Mouse (Mus musculus): ENCODE results near the gene Defa17. TPM values are rescaled to one million over a fixed set of nuclear protein-coding genes. Genes with fewer than 3 reads are reported as not detected.
"Not testable (repeated sequence)": the region's sequence is repeated elsewhere in the genome, so short reads cannot be mapped to it uniquely, and the experiment has no call there.

The Defa17 gene
- not detected for total RNA-seq (2021)

DNA sequence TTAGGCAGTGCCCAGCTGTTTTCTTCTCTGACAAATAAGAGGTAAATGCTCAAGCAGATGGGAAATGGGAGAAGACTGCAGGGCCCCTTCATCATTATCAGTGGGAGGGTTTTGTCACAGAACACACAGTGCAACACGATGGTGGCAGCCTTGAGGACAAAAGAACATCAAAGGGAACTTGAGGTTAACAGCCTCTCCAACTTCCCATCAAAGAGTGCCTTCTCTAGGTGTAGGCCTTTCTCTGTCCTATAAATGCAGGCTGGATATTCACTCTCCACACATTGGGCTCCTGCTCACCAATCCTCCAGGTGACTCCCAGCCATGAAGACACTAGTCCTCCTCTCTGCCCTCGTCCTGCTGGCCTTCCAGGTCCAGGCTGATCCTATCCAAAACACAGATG is at the start of gene Defa17:
TSS of gene Defa17 (plus strand) at position 301 of the 400 bp plus-strand sequence.
- DNase-seq; intact Hi-C loops (cut with DNase I): not testable (repeated sequence)

DNA sequence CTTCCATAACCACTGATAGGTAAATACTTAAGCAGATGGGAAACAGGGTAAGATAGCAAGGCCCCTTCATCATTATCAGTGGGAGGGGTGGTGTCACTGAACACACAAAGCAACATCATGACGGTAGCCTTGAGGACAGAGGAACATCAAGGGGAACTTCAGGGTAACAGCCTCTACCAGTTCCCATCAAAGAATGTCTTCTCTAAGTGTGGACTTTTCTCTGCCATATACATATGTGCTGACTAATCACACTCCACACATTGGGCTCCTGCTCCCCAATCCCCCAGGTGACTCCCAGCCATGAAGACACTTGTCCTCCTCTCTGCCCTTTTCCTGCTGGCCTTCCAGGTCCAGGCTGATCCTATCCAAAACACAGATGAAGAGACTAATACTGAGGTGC is 37.7 kb upstream of the Defa17 start, which contains the start of gene Defa26:
TSS of gene Defa26 (plus strand) at position 301 of the 400 bp plus-strand sequence.
- DNase-seq; intact Hi-C loops (cut with DNase I): not testable (repeated sequence)

DNA sequence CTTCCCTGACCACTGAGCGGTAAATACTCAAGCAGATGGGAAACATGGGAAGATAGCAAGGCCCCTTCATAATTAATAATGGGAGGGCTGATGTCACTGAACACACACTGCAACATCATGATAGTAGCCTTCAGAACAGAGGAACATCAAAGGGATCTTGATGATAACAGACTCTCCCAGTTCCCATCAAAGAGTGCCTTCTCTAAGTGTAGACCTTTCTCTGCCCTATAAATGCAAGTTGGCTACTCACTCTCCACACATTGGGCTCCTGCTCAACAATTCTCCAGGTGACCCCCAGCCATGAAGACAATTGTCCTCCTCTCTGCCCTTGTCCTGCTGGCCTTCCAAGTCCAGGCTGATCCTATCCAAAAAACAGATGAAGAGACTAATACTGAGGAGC is 9.9 kb downstream of the Defa17 start, which contains the start of gene Defa34:
TSS of gene Defa34 (plus strand) at position 301 of the 400 bp plus-strand sequence.
- DNase-seq; intact Hi-C loops (cut with DNase I): not testable (repeated sequence)

DNA sequence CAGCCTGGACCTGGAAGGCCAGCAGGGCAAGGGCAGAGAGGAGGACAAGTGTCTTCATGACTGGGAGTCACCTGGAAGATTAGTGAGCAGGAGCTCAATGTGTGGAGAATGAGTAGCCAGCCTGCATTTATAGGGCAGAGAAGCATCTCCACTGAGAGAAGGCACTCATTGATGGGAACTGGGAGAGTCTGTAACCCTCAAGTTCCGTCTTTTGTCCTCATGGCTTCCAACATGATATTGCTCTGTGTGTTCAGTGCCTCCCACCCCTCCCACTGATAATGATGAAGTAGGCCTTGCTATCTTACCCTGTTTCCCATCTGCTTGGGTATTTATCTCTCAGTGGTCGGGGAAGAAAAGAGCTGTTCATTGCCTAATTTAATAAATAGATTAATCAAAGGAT is 48.0 kb downstream of the Defa17 start, which contains the start of gene AY761184:
TSS of gene AY761184 (minus strand) at position 101 of the 400 bp plus-strand sequence.
- intact Hi-C loops (cut with DNase I): not testable (repeated sequence)

More for the DNA sequence above, 48.0 kb downstream of the Defa17 start, which contains the start of gene AY761184:
- DNase-seq: not testable (repeated sequence)

Other genes starting within 250 kb of the Defa17 start
- not detected for gene Defa36, start 228.4 kb upstream of the Defa17 start, total RNA-seq (2021)
- not detected for gene Gm7849, start 199.2 kb upstream of the Defa17 start, total RNA-seq (2021)
- gene Defa20, start 146.5 kb upstream of the Defa17 start, total RNA-seq (2021): not detected
- not detected for gene Defa32, start 126.7 kb upstream of the Defa17 start, total RNA-seq (2021)
- gene Defa37, start 90.4 kb upstream of the Defa17 start, total RNA-seq (2021): not detected
- gene Defa28, start 72.8 kb upstream of the Defa17 start, total RNA-seq (2021): not detected
- not detected for gene Gm7861, start 61.3 kb upstream of the Defa17 start, total RNA-seq (2021)
- not detected for gene Defa26, start 37.6 kb upstream of the Defa17 start, total RNA-seq (2021)
- gene Defa34, start 10.0 kb downstream of the Defa17 start, total RNA-seq (2021): not detected
- not detected for gene AY761184, start 47.9 kb downstream of the Defa17 start, total RNA-seq (2021)
- not detected for gene Defa24, start 78.7 kb downstream of the Defa17 start, total RNA-seq (2021)
- gene Defb50, start 167.8 kb downstream of the Defa17 start, total RNA-seq (2021): not detected
- gene Defb2, start 184.1 kb downstream of the Defa17 start, total RNA-seq (2021): not detected
- gene Defb10, start 203.1 kb downstream of the Defa17 start, total RNA-seq (2021): not detected
- not detected for gene Defb9, start 229.6 kb downstream of the Defa17 start, total RNA-seq (2021)